Mouse (Mus musculus) spleen, embryonic (tissue): ENCODE measurements at regions not wholly inside any gene's neighbourhood (a gene's known extent, or its start where the extent isn't known, plus 50 kb on each side); places are given as distances from the start of the nearest gene placed in this dataset.

Experiments
- CTCF ChIA-PET: fragments of 350-600 bp; sonication (Branson Sonifier 250); formaldehyde crosslinking; loops from one replicate; lab custom pipeline; 2022; lab: Charles Lee

- CTCF ChIA-PET: no interaction called here
Observed at GRCm38 (mm10) chr9:118204456-118204855, 54.5 kb upstream of the Cmc1 start.

- CTCF ChIA-PET: no interaction called here
Observed at GRCm38 (mm10) chr9:118206483-118206882, 56.5 kb upstream of the Cmc1 start.

GRCm38 (mm10) chr9:118219696-118220095 lies 69.7 kb upstream of the Cmc1 start:
- CTCF ChIA-PET: no interaction called here

GRCm38 (mm10) chr9:118221186-118221585 lies 71.2 kb upstream of the Cmc1 start:
- CTCF ChIA-PET: no interaction called here

- CTCF ChIA-PET: no interaction called here
Observed at GRCm38 (mm10) chr9:118227401-118228061, 77.6 kb upstream of the Cmc1 start.

- CTCF ChIA-PET: no interaction called here
Observed at GRCm38 (mm10) chr9:118228691-118229427, 78.9 kb upstream of the Cmc1 start.

GRCm38 (mm10) chr9:118240711-118241110 lies 90.7 kb upstream of the Cmc1 start:
- CTCF ChIA-PET: no interaction called here

GRCm38 (mm10) chr9:118246820-118247628 lies 97.0 kb upstream of the Cmc1 start:
- CTCF ChIA-PET: no interaction called here

- CTCF ChIA-PET: no interaction called here
Observed at GRCm38 (mm10) chr9:118253829-118254228, 103.9 kb upstream of the Cmc1 start.

GRCm38 (mm10) chr9:118255200-118255733 lies 105.3 kb upstream of the Cmc1 start:
- CTCF ChIA-PET: no interaction called here

GRCm38 (mm10) chr9:118255751-118256266 lies 105.8 kb upstream of the Cmc1 start:
- CTCF ChIA-PET: no interaction called here

GRCm38 (mm10) chr9:118266298-118266697 lies 116.3 kb upstream of the Cmc1 start:
- CTCF ChIA-PET: no interaction called here

GRCm38 (mm10) chr9:118271681-118272080 lies 121.7 kb upstream of the Cmc1 start:
- CTCF ChIA-PET: no interaction called here

GRCm38 (mm10) chr9:118272713-118273407 lies 122.9 kb upstream of the Cmc1 start:
- CTCF ChIA-PET: no interaction called here

GRCm38 (mm10) chr9:118285481-118285880 lies 135.5 kb upstream of the Cmc1 start:
- CTCF ChIA-PET: no interaction called here

- CTCF ChIA-PET: no interaction called here
Observed at GRCm38 (mm10) chr9:118287606-118288005, 137.6 kb upstream of the Cmc1 start.

GRCm38 (mm10) chr9:118292836-118293235 lies 142.9 kb upstream of the Cmc1 start:
- CTCF ChIA-PET: no interaction called here

- CTCF ChIA-PET: no interaction called here
Observed at GRCm38 (mm10) chr9:118294011-118294410, 144.0 kb upstream of the Cmc1 start.

- CTCF ChIA-PET: no interaction called here
Observed at GRCm38 (mm10) chr9:118302785-118303384, 152.9 kb upstream of the Cmc1 start.

- CTCF ChIA-PET: no interaction called here
Observed at GRCm38 (mm10) chr9:118318357-118319140, 159.5 kb upstream of the Eomes start.
